Mouse (Mus musculus) B cell, adult 62 days (primary cell): ENCODE results near the gene Ptchd4. TPM values are rescaled to one million over a fixed set of nuclear protein-coding genes. Genes with fewer than 3 reads are reported as not detected.

Experiments
- total RNA-seq: library from RNA; stranded (reverse); gene quantifications from 4 replicates; pipeline ENCODE4 v1.2.4, GENCODE M21; 2023

The Ptchd4 gene
- total RNA-seq, result not detected in 4 replicates

GRCm38 (mm10) chr17:42315669-42316611 is at the start of gene Ptchd4:
Gene Ptchd4, plus strand, starts transcription at chr17:42315947.

